Mouse (Mus musculus): ENCODE data around the gene Frk.

DNA sequence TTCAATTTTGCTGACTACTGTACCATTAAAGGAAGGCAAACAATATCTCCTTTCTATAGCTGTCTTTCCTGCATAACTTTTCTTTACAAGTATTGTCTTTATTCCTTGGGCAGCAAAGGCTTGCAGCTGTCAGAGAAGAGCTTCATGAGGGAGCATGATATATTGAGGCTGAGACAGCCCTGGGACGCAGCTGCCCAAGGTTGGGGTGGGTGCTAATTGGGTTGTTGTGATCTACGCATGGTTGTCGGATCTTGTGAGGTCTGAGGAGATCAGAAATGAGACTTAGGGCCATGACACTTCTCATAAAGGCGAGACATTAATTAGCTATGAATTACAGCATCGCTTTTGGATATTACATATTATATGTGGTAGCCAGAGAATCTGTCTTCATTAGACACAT lies 67.4 kb downstream of the Frk start:
- TF ChIP-seq CTCF (IDR thresholded peaks at IDR 0.05; ENCODE audit: low read depth) (no peak), EP300 (IDR thresholded peaks at IDR 0.05; ENCODE audit: low read depth) (no peak)
